Mouse (Mus musculus) embryonic facial prominence, embryonic 11.5 days (tissue): Measurements from ENCODE around the gene Klf13. TPM values are rescaled to one million over a fixed set of nuclear protein-coding genes. Genes with fewer than 3 reads are reported as not detected.

ENCODE experiments used
- ATAC-seq: fragments of 200-750 bp; cut with Nextera tagmentation; replicated peaks from 2 replicates; pipeline ENCODE4 v1.8.0; 2017; ENCODE audit warnings: low read depth; ENCODE audit not compliant: insufficient number of reproducible peaks, low FRiP score, low TSS enrichment
- DNase-seq: peaks from one replicate; pipeline ENCODE4 v3.0.0-alpha.2; 2015; ENCODE audit warnings: low spot score
- H3K27ac ChIP-seq: fragments of 300-500 bp; sonication (generic); replicated peaks from 2 replicates; pipeline ENCODE4 v1.5.1; 2014; ENCODE audit warnings: mild to moderate bottlenecking, low read depth, low read length, control low read depth
- H3K27me3 ChIP-seq: fragments of 300-500 bp; sonication (generic); 2 replicates; pipeline ENCODE4 v1.6.1; 2014; ENCODE audit warnings: mild to moderate bottlenecking, low read length, moderate library complexity, mixed read lengths; ENCODE audit not compliant: control insufficient read depth, insufficient read depth
- H3K36me3 ChIP-seq: fragments of 300-500 bp; sonication (generic); replicated peaks from 2 replicates; pipeline ENCODE4 v1.6.1; 2014; ENCODE audit warnings: low read depth, mild to moderate bottlenecking, low read length, moderate library complexity, mixed read lengths; ENCODE audit not compliant: control insufficient read depth, insufficient read depth
- H3K4me1 ChIP-seq: fragments of 300-500 bp; sonication (generic); 2 replicates; pipeline ENCODE4 v1.6.1; 2014; ENCODE audit warnings: low read length, mixed read lengths; ENCODE audit not compliant: control insufficient read depth, insufficient read depth
- H3K4me2 ChIP-seq: fragments of 300-500 bp; sonication (generic); 2 replicates; pipeline ENCODE4 v1.6.1; 2014; ENCODE audit warnings: low read depth, mild to moderate bottlenecking, control low read depth, low read length, moderate library complexity
- H3K4me3 ChIP-seq: fragments of 300-500 bp; sonication (generic); 2 replicates; pipeline ENCODE4 v1.5.1; 2014; ENCODE audit warnings: low read depth, low read length, control low read depth
- H3K9ac ChIP-seq: fragments of 300-500 bp; sonication (generic); replicated peaks from 2 replicates; pipeline ENCODE4 v1.6.1; 2014; ENCODE audit warnings: mild to moderate bottlenecking, control low read depth, low read length
- H3K9me3 ChIP-seq: fragments of 300-500 bp; sonication (generic); replicated peaks from 2 replicates; pipeline ENCODE4 v1.6.1; 2016; ENCODE audit warnings: mild to moderate bottlenecking, low read length, inconsistent platforms, mixed read lengths; ENCODE audit not compliant: control insufficient read depth
- WGBS: fragments of 180-500 bp; shearing (Covaris S2); extraction: QIAGEN DNeasy Blood & Tissue Kit; methylation state at CpG from one replicate; pipeline ENCODE4 v1.1.7; 2014; 5-methylcytosine and 5-hydroxymethylcytosine counted together
- polyA plus RNA-seq: library from polyadenylated mRNA; unstranded; fragments of >200 nt; fragmentation: Nextera tagmentation; extraction: Ambion mirVana; gene quantifications from 2 replicates; pipeline ENCODE4 v1.2.1, GENCODE M21; 2014

The Klf13 gene
- polyA plus RNA-seq, 1 experiment from 2014 or later: 20.3 TPM

- Histone ChIP-seq H3K4me3 (no peak overlapping the region), H3K9ac (no peak overlapping the region), H3K27me3 (no peaks in the 10 kb centered on the region), H3K27ac (no peak overlapping the region), H3K4me1 (no peaks in the 10 kb centered on the region), H3K9me3 (no peaks in the 10 kb centered on the region), H3K4me2 (no peak overlapping the region), H3K36me3 (no peaks in the 10 kb centered on the region)
- no peak for ATAC-seq
- DNase-seq: no peak
- 88% methylated on average over 6 of the region's 6 CpGs for WGBS
Measured at GRCm38 (mm10) chr7:63898201-63898600, 40.5 kb downstream of the Klf13 start.

DNA sequence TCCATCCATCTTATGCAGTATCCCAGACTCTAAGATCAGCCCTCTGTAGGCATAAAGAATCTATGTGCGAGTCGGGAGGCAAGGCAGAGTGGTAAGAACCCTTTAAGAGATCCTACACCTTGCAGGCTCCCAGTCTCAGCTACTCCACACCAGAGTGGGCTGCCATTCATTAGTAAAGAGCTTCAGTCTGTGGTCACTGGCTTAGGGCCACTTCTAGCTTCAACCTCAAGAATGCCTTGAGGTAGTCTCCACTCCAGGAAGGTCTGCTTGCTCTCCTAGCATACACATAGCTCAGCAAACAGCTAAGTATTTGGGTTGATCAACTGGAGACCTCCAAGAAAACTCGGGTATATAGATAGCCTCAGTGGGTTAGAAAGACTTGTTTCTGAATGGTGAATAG is 41.1 kb downstream of the Klf13 start:
- no peak overlapping the region for H3K4me2 ChIP-seq
- no peaks in the 10 kb centered on the region for H3K36me3 ChIP-seq
- H3K9me3 ChIP-seq: no peaks in the 10 kb centered on the region
- no peak overlapping the region for H3K27ac ChIP-seq
- H3K27me3 ChIP-seq: no peaks in the 10 kb centered on the region
- no peak overlapping the region for H3K4me3 ChIP-seq
- 49% methylated on average over 3 of the region's 3 CpGs for WGBS
- H3K4me1 ChIP-seq: no peaks in the 10 kb centered on the region
- no peak overlapping the region for H3K9ac ChIP-seq
- DNase-seq (no peak), ATAC-seq (no peak)

DNA sequence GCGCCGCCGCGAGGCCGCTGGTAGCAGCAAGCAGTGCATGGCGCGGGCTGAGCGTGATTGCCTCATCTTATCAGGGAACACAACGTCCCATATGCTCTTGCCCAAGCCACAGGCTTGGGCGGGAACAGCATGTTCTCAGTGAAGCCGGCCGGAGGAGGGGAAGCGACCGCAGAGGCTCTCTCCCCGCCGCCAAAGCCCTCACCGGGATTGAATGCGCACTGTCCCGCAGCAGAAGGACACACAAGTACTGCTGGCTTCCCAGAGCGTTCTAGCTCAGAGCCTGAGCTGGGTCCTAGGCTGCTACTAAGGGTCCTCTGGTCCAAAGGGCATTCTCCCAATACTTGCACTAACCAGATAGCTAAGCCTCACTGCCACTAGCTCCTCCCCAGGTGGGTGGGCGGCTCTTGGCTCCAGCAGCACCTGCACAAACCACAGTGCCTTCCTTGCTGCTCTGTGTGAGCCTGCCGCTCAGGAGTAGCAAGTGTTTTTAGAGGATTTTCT is 41.7 kb downstream of the Klf13 start:
- Histone ChIP-seq H3K9me3 (no peaks in the 10 kb centered on the region), H3K27ac (no peak overlapping the region), H3K4me1 (no peaks in the 10 kb centered on the region), H3K4me2 (peak overlapping the region; percentile 67), H3K27me3 (no peaks in the 10 kb centered on the region), H3K4me3 (peak overlapping the region; percentile 22), H3K9ac (peak overlapping the region; percentile 48), H3K36me3 (no peaks in the 10 kb centered on the region)
- under 1% methylated on average over 22 of the region's 22 CpGs for WGBS
- DNase-seq: peak; percentile 85
- peak; percentile 85 for ATAC-seq

GRCm38 (mm10) chr7:63896276-63896967 is 42.3 kb downstream of the Klf13 start:
- Histone ChIP-seq H3K27me3 (no peaks in the 10 kb centered on the region), H3K27ac (no peak overlapping the region), H3K4me1 (no peaks in the 10 kb centered on the region), H3K9me3 (no peaks in the 10 kb centered on the region), H3K9ac (peak overlapping the region; percentile 48), H3K4me2 (peak overlapping the region; percentile 67), H3K4me3 (peak overlapping the region; percentile 17; the same call in 1 of the 2 replicates), H3K36me3 (no peaks in the 10 kb centered on the region)
- DNase-seq (no peak), ATAC-seq (peak; percentile 40)
- WGBS: 18% methylated on average over 16 of the region's 17 CpGs

DNA sequence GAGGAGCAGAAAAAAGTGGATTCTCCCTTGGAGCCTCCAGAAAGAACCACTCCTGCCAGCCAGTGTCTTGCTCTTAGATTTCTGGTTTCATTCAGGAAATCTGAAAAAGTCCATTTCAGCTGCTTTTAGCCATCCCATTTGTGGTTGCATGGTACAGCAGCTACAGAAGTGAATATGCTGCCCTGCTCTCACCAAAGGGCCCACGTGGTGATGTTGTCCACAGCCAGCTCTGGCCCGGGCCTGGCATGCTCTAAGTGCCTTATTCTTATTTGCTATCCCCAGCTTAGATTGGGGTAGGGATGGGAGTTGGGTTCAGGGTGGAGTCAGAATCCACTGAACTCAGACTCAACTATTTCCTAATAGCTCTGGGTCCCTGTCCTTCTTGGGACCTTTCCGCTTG is 43.5 kb downstream of the Klf13 start:
- Histone ChIP-seq H3K27ac (no peak overlapping the region), H3K36me3 (no peaks in the 10 kb centered on the region), H3K9me3 (no peaks in the 10 kb centered on the region), H3K9ac (no peak overlapping the region), H3K4me1 (no peaks in the 10 kb centered on the region), H3K4me2 (no peak overlapping the region), H3K27me3 (no peaks in the 10 kb centered on the region), H3K4me3 (no peak overlapping the region)
- 88% methylated on average over 3 of the region's 3 CpGs for WGBS
- no peak for ATAC-seq
- no peak for DNase-seq

DNA sequence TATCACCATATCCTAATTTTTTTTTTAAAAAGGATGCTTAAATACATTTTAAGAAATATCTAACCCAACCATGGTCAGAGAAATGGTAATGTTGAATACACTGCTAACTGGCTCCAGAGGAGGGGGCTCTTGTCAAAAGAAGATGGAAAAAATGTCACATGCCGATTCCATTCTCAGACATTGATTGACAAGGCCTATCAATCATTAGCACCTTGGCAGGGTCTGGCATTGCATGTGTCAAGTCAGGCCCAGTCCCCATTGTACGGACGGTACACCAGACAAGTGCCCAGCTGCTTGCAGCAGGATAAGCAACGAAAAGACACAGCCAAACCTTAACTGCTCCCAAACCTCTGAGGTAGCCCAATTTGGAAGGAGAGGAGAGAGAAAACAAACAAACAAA is 44.1 kb downstream of the Klf13 start:
- no peaks in the 10 kb centered on the region for H3K4me1 ChIP-seq
- ATAC-seq (no peak), DNase-seq (no peak)
- H3K4me2 ChIP-seq: no peak overlapping the region
- WGBS: 76% methylated on average over 4 of the region's 4 CpGs
- H3K9ac ChIP-seq: no peak overlapping the region
- no peaks in the 10 kb centered on the region for H3K27me3 ChIP-seq
- H3K9me3 ChIP-seq: no peaks in the 10 kb centered on the region
- no peak overlapping the region for H3K4me3 ChIP-seq
- no peak overlapping the region for H3K27ac ChIP-seq
- H3K36me3 ChIP-seq: no peaks in the 10 kb centered on the region

- no peaks in the 10 kb centered on the region for H3K9me3 ChIP-seq
- 67% methylated on average over 4 of the region's 4 CpGs for WGBS
Measured at GRCm38 (mm10) chr7:63893729-63894128, 45.0 kb downstream of the Klf13 start.

DNA sequence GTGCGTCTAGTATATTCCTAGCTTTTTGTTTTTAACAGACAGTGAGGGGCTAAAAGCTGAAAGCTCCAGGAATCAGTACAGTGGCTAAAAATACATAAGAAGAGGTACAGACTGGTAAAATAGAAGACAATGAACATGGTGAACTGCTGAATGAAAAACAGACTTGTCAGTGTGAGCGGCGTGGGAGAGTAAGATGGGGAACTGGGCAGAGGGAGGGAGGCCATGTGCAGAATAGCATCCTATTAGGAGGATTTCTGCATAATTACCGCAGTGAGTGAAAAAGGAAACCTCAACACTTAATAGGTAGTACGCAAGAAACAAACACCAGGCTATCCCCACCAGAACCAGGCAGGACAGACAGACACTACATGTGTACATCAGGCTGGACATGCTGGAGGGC is 45.5 kb downstream of the Klf13 start:
- no peak for ATAC-seq

More at GRCm38 (mm10) chr7:63893729-63894128, 45.0 kb downstream of the Klf13 start:
- Histone ChIP-seq H3K27me3 (no peaks in the 10 kb centered on the region), H3K4me1 (no peaks in the 10 kb centered on the region), H3K4me2 (no peak overlapping the region), H3K4me3 (no peak overlapping the region), H3K27ac (no peak overlapping the region), H3K36me3 (no peaks in the 10 kb centered on the region), H3K9ac (no peak overlapping the region)
- ATAC-seq (no peak), DNase-seq (no peak)

More for the DNA sequence above, 45.5 kb downstream of the Klf13 start:
- no peak overlapping the region for H3K9ac ChIP-seq
- WGBS: 89% methylated on average over 5 of the region's 5 CpGs
- H3K4me2 ChIP-seq: no peak overlapping the region
- DNase-seq: no peak
- no peaks in the 10 kb centered on the region for H3K36me3 ChIP-seq
- H3K27ac ChIP-seq: no peak overlapping the region
- H3K27me3 ChIP-seq: no peaks in the 10 kb centered on the region
- no peaks in the 10 kb centered on the region for H3K4me1 ChIP-seq
- no peak overlapping the region for H3K4me3 ChIP-seq
- H3K9me3 ChIP-seq: no peaks in the 10 kb centered on the region
